ENCODE assay signal across 13 mouse cellular contexts in genomic region chr9:120896502-120896901, GRCm38 (mm10).
"Had no signal": no experiment of that assay in that cellular context is flagged by ENCODE, and none has a peak within 500 bp of the region (broad histone marks: within the 10 kb centered on the region; RNA-seq: fewer than 3 reads in every experiment).

No protein-coding gene starts in this region.

- H3K4me1 ChIP-seq: midbrain, embryonic 12.5 days; midbrain, embryonic 15.5 days had no signal

- H3K9ac ChIP-seq: lung, embryonic 14.5 days; midbrain, embryonic 12.5 days; midbrain, embryonic 15.5 days; neural tube, embryonic 12.5 days had no signal

- H3K27ac ChIP-seq: midbrain, embryonic 10.5 days; midbrain, embryonic 12.5 days; midbrain, embryonic 15.5 days; neural tube, embryonic 12.5 days had no signal

- H3K4me2 ChIP-seq: lung, embryonic 14.5 days; midbrain, embryonic 12.5 days; midbrain, embryonic 15.5 days; neural tube, embryonic 12.5 days had no signal

- H3K27me3 ChIP-seq: midbrain, embryonic 12.5 days; midbrain, embryonic 15.5 days; neural tube, embryonic 12.5 days had no signal

- ATAC-seq: midbrain, embryonic 15.5 days had no signal

- H3K4me3 ChIP-seq: midbrain, embryonic 10.5 days; midbrain, embryonic 12.5 days; midbrain, embryonic 15.5 days; neural tube, embryonic 12.5 days had no signal

- DNase-seq: lung, adult 18-20 months; lung, embryonic 14.5 days; lung, postnatal 14 days; lung, postnatal 4 days; right cerebral cortex, postnatal 14 days; spleen, adult 18-20 months; thymus, adult 18-20 months; thymus, postnatal 14 days; thymus, postnatal 36 days had no signal

- H3K9me3 ChIP-seq: midbrain, embryonic 10.5 days; midbrain, embryonic 12.5 days; midbrain, embryonic 15.5 days; neural tube, embryonic 12.5 days had no signal

- H3K36me3 ChIP-seq: midbrain, embryonic 10.5 days; midbrain, embryonic 12.5 days; midbrain, embryonic 15.5 days; neural tube, embryonic 12.5 days had no signal
